Mouse (Mus musculus) lung, postnatal 14 days (tissue): ENCODE measurements around the gene Alkbh2.

ENCODE experiments used
- DNase-seq: peaks from one replicate; pipeline ENCODE4 v3.0.0; 2021

Alkbh2 gene

DNA sequence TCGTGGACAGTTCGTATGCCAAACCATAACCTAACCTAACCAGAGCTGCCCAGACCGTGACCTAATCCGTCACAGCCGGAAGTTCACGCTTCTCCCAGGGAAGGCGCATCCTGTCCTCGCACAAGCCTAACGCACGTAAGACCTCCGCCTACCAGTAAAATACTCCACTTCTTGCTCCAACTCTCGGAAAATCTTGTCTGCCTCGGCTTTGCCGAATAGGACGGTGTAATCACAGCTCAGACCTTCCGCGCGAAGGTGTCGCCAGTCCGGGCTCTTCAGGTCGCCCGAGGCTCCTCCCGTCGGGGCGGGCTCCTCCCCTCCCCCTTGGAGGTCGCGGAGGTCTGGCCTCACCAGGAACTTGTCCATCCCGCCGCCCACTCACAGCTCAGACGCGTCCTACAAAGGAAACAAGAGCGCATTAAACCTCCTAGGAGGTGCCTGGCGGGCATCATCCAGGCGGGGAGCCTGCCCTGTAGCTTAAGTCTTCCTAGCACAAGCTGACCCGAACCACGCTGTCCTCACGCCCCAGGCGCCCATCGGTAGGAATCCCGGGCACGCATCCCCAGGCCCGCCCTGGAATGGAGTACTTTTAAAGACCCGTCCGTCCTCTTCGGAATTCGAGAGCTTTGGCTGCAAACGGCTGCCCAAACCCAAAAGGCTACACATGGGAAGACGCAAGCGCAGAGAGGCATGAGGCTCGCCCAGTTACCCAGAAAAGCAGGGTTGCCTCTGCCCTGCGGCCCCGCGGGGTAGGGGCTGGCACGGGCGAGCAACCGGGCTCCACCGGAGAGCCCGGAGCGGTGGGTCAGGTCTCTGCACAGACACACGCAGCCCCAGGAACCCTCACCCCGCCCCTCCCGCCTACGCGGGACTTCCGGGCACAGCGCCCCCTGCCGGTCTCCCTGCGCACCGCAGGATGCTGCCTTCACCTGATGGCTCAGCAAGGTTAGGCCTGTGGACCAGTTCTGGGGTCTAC is at the start of gene Alkbh2:
Gene Alkbh2 (minus strand): TSS at position 845 of the 976 bp plus-strand sequence.
- DNase-seq, result peak; percentile 86

DNA sequence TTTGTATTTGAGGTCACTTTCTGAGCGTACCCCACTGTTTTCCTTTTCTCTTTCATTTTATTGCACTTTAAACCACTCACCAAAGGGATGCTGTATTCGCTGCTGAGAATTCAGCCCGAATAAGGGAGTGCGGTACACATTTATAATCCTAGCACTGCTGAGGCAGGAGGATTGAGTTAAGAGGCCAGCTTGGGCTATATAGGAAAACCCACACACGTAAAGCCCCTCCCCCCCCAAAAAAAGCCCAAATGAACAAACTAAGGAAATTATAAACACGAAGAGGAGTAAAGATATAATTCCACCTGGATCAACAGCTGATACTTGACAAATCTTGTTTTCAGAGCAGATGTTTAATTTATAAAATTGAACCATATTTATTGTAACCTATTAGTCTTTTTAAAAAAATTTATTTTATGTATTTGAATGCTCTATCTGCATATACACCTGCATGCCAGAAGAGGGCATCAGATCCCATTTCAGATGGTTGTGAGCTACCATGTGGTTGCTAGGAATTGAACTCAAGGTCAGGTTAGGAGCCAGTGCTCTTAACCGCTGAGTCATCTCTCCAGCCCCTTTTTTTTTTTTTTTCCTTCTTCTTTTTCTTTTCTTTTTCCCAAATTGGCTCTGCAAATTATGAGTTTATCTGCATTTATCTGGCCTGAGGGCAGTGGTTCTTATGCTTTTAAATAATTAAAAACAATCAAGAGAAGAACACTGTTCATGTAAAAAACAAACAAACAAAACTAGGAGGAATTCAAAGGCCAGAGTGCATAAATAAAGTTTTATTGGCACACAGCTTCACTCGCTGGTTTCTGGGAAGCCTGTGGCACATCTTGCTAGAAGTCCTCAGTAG is 48.8 kb upstream of the Alkbh2 start:
- no peak for DNase-seq

DNA sequence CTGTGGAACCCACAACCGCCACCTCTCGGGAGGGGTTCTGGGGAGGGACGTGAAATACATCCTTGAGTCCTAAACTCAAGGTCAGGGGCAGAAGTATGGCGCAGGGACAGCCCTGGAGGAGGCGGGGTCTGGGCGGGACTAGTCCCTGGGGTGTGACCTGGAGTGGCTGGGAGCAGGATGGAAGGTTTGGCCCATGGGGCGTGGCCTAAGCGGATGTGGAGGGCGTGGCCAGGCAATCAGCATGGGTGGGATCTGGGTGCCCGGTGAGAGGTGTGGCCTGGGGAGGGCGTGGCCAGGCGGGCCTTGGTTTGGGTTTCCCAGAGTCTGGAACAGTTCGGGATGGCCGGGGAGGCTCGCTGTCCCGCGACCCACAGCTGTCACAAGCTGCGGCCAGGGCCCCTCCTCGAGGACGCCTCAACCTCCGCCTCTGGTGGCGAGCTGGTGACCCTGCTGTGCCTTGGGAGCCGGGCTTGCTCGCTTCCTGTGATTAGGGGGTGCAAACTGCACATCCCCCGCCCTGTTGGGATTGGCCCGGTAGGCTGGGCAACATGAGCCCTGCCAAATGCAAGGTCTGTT is 47.7 kb upstream of the Alkbh2 start:
- DNase-seq, result peak; percentile 96

DNA sequence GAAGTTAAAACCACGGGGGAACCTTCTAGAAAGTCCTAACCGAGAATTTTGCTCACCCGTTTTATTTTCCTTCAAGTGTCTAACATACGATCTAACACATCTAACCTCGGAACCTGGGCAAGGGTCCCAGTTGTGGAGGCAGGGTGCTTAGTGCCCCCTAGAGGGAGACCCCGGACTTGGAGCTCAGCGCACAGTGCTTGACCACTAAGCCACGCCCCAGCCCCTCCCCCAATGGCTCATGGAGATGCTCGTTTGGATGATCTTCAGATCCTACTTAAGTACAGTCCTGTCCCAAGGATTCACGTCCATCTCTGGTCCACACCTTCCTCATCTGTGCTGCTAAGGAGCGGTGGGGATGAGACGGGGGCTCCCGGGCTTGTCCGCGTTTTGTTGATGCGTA is 46.6 kb upstream of the Alkbh2 start:
- peak; percentile 59 for DNase-seq

DNA sequence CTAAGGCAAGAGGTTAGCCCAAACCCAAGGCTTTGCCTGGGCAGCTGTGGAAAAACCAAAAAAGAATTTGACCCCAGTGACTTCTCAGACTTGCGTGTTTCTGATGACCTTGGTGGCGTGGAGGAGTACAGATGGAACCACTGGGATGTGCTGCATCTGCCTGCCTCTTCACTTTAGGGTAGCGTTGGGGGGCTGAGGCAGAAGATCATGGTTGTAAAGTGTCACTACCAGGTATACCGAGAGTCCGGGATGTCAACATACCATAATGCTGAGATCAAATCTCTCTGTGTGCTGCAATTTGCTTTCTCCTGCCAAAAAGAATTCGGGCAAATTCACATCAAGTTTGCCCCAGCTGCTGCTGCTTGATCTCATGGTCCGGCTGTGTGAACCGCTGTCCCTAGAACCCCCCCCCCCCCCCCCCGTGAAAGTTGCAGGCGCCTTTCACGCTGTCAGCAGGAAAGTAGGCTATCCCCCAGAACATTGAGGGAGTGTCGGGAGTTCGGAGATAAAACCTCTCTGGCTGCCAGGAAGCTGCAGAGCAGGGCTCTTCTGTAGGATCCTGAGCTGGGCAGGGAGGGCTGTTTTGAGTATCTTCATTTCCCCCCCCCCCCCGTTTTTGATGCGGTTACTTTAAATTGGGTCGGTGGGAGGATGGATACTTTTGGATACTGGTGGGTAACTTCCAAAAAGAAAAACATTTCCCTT is 46.0 kb upstream of the Alkbh2 start:
- DNase-seq, result no peak

DNA sequence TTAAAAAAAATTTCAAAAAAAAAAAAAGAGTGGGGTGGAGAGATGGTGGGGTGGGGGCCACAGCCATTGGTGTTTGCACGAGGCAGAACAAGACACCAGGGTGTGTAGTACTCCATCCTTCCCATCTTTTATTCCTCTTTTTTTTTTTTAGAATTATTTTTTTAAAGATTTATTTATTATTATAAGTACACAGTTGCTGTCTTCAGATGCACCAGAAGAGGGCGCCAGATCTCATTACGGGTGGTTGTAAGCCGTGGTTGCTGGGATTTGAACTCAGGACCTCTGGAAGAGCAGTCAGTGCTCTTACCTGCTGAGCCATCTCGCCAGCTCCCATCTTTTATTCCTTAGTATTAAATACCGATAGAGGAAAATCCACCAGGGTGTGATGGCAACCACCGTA is 45.4 kb upstream of the Alkbh2 start:
- DNase-seq, result no peak

DNA sequence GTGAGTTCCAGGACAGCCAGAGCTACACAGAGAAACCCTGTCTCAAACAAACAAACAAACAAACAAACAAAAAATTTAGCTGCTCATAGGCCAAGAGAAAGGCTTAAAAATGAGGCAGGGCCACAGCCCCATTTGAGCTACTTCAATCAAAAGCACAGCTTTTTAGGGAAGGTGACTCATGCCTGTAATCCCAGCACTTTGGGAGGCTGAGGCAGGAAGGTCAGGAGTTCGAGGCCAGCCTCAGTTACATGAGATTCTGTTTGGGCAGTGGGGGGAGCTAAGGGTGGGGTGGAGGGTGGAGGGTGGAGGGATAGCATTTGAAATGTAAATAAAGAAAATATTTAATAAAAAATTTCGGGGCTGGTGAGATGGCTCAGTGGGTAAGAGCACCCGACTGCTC is 44.9 kb upstream of the Alkbh2 start:
- no peak for DNase-seq

DNA sequence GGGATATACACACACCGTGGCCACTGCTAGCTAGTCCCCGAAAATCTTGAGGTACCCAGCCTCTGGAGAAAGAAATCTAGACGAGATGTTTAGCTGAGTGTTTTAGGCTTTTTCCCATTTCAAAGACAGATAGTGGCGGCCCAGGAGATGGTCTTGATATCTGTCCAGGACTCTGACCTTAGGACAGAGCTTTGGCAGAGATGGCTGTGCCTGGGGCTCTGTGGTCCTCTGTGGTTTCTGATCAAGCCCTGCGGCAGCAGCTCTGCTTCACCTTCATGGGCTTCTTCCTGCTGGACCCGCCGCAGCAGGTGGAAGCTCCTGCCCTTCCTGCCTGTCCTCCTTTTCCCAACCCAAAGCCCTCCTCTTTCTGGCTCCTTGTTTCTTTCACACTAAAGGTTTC is 42.3 kb upstream of the Alkbh2 start:
- DNase-seq, result no peak

DNA sequence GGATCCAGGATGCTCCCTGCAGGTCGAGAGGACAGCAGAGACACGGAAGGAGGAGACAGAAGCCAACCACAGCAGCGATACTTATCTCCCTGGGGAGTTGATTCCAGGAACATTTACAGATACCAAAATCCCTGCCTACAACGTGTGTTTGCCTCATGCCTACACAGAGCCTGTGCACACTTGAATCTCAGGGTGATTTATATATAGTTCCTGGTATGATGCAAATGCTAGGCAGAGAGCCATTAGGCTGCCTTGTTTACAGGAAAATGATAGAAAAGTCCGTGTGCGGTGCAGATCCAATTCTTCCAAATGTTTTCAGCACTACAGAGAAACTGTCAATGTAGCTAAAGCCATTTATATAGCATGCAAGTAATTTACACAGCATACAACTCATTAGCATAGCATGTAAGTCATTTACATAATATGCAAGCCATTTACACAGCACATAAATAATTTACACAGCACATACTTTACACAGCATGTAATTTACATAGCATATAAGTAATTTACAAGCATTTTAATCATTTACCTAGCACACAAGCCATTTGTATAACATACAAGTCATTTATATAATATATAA is 35.2 kb upstream of the Alkbh2 start:
- no peak for DNase-seq

DNA sequence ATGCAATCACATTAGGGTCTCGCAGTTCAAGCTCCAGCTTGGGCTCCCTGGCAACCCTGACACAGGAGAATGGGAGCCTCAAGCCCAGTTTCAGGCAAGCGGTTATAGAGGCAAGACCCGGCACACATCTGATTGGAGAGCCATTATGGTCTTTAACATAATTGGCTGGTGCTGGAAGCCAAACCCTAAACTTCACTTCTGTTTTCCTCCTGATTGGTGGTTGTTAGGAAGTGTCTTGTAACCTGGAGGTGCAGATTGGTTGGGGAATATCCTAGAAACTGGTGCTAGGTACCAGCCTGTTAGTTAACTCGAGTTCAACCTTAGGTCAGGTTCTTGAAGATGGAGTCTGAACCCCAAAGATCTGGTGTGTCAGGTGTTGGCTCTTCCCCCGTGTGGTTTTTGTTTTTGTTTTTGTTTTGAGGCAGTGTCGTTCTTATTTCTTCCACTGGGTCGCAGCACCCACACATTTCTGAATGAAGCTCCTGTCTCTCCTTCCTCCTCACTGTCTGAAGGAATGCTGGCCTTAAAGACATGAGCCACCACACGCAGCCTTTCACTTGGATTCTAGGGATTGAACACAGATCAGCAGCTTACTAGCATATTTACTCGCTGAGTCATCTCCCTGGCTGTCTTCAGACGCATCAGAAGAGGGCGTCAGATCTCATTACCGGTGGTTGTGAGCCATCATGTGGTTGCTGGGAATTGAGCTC is 34.2 kb upstream of the Alkbh2 start:
- DNase-seq, result no peak

DNA sequence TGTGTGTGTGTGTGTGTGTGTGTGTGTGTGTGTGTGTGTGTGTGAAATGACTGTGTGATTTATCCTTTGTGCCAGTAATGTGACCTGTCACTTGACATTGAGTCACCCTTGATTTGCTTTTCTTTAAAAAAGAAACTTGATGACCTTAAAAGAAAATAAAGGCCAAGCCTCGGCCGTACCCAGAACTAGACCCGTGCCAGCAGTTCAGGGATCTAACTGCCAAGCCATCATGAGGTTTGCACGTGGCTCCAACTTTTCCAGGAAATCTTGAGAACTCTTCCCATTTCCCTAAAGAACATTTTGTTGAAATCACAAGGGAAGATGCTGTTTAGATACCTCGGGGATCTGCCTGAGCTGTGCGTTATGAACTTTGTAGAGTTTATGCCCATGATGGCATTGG is 33.4 kb upstream of the Alkbh2 start:
- no peak for DNase-seq

DNA sequence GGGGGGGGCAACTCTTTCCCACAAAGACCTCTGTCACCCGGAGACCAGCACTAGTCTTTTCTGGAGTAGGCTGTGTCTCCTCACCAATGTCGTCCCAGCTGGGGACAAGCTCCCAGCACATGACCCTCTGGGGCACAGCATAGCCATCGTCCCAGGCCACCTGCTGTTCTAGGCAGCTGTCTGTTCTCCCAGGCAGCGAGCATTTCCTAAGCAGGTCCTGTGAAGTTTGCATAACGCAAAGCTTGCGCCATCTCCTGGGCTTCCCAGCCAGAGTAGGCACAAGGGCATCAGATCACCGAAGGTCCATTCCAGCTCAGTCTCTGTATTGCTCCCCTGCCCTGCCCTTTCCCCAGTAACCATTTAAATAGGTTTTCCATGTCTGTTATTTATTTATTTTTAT is 29.2 kb upstream of the Alkbh2 start:
- no peak for DNase-seq

DNA sequence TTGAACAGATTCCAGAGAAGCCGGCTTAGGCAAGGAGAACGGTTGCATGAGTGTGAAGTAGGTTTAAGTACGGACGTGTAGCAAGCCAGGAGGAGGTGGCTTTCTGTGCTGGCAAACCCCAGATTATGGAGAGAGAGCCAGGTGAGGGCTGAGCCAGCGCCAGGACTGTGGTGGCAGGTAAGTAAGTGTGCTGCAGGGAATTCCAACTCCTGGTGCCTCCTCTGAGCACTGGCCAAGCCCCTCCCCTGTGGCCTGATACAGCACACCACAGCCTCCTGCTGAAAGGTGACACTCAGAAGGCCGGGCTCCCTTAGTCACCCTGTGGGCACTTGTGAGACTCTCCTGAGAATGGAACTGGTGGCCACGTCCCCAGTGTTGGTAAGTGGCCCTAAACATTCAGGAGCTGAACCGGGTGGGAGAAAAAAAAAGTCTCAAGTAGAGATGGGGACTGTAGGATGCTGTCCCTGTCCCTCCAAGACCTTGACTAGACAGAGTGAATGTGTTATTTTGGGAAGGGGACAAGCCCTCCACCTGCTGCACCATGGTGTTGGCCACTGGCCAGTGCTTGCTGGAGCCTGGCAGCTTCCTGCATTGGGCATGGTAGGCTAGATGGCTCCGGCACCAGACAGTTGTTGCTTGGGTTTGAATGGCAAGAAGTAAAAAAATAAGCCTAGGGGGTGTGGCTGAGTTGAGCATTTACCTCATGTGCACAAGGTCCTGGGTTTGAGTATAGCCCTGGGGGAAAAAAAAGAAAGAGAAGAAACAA is 27.3 kb upstream of the Alkbh2 start:
- no peak for DNase-seq

DNA sequence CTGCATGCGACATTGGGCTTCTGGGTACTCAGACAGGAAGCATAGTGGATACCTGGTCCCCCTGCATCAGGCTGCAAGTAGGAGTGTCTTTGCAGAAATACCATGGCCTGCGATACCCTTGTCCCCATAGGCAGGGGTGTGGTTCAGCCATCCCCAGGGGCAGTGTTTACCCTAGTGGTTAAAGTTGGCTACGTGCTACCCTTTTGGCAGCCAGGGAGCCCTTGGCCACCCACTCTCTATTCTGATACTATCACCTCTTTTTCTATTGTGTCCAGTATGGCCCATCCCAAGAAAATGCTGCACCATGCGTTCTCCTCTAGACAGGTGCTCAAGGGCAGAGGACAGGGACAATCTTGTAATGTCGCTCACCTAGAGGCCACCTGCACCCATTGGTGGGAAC is 26.7 kb upstream of the Alkbh2 start:
- DNase-seq, result no peak

DNA sequence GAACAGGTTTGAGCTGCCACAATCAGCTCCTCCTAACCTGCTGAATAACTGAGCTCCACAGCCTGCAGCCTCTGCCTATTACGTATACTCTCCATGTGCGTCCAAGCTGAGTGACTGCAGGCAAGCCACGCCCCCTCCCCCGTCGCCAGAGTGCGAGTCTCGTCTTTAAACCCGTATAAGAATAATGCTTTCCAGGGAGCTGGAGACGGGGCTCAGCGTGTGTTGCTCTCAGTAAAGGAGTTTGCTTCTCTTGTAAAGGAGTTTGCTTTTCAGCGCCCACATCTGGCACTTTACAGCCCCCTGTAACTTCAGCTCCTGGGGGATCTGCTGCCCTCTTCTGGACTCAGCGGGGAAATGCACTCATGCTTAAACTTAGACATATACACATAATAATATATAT is 25.5 kb upstream of the Alkbh2 start:
- no peak for DNase-seq

DNA sequence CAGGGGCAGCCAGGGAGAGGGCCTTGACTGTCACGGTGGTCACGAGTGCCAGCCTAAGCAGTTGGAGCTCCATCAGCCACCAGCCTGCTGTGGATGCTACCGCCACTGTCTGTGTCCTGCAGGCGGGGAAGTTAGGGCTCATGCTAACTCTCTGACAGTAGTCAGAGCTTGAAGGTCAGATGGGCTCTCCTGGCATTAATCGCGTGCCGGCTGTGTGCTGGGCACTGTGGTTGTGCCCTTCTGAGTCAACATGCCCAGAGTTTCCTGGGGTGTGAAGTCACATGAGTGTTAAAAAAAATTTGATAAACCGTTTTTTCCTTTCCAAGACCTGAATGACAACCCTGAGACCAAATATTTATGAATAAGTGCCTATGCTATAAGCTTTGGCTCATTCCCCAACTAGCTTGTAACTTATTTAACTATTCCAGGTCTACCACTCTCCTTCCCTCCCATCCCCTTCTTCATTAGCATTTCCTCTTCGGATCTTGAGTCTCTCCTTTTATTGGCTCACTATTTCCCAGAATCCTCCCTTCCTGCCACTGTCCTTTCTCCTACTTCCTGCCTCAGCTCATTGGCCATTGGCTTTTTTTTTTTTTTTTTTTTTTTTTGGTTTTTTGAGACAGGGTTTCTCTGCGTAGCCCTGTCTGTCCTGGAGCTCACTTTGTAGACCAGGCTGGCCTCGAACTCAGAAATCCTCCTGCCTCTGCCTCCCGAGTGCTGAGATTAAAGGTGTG is 24.5 kb upstream of the Alkbh2 start:
- no peak for DNase-seq

DNA sequence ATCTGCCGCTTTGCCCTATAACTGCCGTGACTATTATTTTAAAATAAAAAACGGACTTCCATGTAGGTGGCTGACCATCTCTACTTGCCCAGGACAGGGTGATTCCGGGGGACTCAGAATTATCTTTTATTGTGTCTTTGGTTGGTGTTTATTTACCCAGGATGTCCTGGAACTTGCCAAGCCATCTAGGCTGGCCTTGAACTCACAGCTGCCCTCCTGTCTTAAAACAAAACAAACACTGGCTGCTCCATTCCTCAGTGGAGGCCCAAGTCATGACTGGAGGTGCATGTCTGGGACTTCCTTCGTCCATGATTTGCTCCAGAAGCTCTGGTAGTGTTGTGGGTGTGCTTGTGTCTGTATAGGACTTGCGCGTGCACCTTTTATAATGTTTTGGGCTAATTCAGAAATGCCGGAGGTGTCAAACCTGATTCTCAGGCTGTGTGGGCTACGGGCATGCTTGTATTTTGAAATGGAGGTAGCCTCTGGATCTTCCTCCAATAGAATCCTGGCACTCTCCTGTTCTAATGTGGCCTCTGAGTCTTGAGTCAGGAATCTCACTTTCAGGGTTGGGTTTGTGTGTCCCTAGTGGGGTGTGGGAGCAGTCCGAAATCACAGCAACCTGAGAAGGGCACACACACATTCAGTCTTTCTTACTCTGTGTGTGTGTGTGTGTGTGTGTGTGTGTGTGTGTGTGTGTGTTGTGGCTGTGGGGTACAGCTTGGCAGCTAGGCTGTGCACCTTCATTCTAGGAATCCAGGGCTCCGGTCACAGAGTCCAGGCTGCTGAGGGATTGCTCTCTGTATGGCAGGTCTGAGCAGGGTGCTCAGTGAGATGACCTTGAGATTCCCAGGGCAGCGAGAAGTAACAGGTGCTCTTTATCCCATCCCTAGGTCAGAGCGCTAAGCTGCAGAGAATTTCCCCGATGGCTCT is 19.3 kb upstream of the Alkbh2 start:
- DNase-seq, result no peak

DNA sequence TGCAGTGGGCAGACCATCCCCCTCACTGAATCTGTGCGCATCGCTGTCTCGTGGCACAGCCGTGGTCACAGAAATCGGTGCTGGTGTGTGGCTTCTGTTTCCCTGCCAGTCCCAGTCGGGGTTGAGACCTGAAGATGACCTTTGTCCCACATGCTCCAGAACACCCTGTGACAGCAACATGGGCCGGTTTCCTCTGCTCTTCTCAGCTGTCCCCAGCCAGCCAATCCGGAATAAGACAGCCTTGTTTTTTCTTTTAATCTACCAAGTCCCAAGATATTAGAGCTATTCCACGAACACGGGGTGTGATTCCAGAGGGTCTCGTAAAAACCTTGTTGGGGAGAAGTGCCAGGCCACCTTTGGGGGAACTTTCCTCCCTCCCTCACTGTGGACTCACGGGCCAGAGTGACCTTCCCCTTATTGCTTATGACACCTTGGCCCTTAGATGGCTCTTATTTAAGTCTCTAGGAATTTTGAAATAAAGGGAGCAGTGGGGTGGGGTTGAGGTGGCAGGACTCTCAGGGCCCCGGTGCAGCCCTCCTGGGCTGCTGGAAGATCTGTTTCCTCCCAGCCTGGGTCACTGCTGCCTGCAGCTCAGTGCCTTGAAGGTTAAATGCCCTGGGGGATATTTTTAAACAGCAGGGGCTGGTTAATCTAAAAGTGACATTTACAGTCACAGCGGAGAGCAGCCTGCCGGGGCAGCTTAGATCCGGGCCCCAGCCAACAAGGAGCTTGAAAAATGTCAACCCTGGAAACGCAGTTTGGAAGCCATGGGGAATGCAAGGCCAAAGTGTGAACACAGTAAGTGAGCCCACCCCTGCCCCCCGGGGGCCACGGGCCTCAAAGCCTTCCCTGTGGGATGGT is 18.2 kb upstream of the Alkbh2 start, which contains the start of gene Acacb:
Gene Acacb (plus strand): TSS at position 508 of the 861 bp plus-strand sequence.
- no peak for DNase-seq
